Mouse (Mus musculus): ENCODE measurements around the gene Afap1l2. TPM values are rescaled to one million over a fixed set of nuclear protein-coding genes. Genes with fewer than 3 reads are reported as not detected.

The Afap1l2 gene
- polyA plus RNA-seq, 1 experiment from 2014 or later = 5.5 TPM

- no peak overlapping the region for H3K27ac ChIP-seq (replicated peaks; ENCODE audit: low read depth, low read length)
- 83% methylated on average over 9 of the region's 9 CpGs for WGBS
- H3K4me1 ChIP-seq (ENCODE audit: control insufficient read depth, insufficient read depth, low read length) = no peaks in the 10 kb centered on the region
- no peaks in the 10 kb centered on the region for H3K9me3 ChIP-seq (replicated peaks; ENCODE audit: control insufficient read depth, low read length)
- no peaks in the 10 kb centered on the region for H3K36me3 ChIP-seq (replicated peaks; ENCODE audit: control insufficient read depth, insufficient read depth, low read depth, low read length)
- no peak overlapping the region for H3K4me3 ChIP-seq (ENCODE audit: low read depth, low read length)
- ATAC-seq (replicated peaks; ENCODE audit: insufficient number of reproducible peaks, low FRiP score, low TSS enrichment, low read depth) (no peak), DNase-seq (ENCODE audit: low spot score) (no peak)
- H3K27me3 ChIP-seq (ENCODE audit: control insufficient read depth, insufficient read depth, low read length) = no peaks in the 10 kb centered on the region
- H3K4me2 ChIP-seq (ENCODE audit: low read depth, low read length) = no peak overlapping the region
- H3K9ac ChIP-seq (replicated peaks; ENCODE audit: low read length) = no peak overlapping the region
Measured at GRCm38 (mm10) chr19:56981760-56982159, 26.3 kb downstream of the Afap1l2 start.

DNA sequence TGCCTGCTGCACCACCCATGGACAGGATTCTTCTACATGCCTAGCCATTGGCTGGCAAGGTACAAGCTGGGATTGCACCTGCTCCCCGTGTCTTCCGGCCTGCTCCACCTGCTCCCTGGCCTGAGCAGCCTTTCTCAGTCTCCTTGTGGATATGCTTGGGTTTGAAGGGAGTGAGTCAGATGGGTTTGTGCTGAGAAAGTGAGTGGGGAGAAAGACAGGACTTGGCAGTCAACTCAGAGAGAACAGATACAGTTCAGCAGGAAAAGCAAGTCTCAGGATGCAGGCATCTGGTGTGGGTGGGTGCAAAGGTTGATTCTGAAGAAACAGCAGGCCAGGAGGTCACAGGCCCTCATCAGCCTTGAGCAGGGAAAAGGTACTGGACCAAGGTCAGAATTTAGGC is 27.2 kb downstream of the Afap1l2 start:
- Histone ChIP-seq H3K4me1 (ENCODE audit: control insufficient read depth, insufficient read depth, low read length) (no peaks in the 10 kb centered on the region), H3K36me3 (replicated peaks; ENCODE audit: control insufficient read depth, insufficient read depth, low read depth, low read length) (no peaks in the 10 kb centered on the region), H3K4me3 (ENCODE audit: low read depth, low read length) (no peak overlapping the region), H3K9me3 (replicated peaks; ENCODE audit: control insufficient read depth, low read length) (no peaks in the 10 kb centered on the region), H3K27ac (replicated peaks; ENCODE audit: low read depth, low read length) (no peak overlapping the region), H3K4me2 (ENCODE audit: low read depth, low read length) (no peak overlapping the region), H3K9ac (replicated peaks; ENCODE audit: low read length) (no peak overlapping the region), H3K27me3 (ENCODE audit: control insufficient read depth, insufficient read depth, low read length) (no peaks in the 10 kb centered on the region)
- ATAC-seq (replicated peaks; ENCODE audit: insufficient number of reproducible peaks, low FRiP score, low TSS enrichment, low read depth) (no peak), DNase-seq (ENCODE audit: low spot score) (no peak)
- 93% methylated on average over 2 of the region's 2 CpGs for WGBS

DNA sequence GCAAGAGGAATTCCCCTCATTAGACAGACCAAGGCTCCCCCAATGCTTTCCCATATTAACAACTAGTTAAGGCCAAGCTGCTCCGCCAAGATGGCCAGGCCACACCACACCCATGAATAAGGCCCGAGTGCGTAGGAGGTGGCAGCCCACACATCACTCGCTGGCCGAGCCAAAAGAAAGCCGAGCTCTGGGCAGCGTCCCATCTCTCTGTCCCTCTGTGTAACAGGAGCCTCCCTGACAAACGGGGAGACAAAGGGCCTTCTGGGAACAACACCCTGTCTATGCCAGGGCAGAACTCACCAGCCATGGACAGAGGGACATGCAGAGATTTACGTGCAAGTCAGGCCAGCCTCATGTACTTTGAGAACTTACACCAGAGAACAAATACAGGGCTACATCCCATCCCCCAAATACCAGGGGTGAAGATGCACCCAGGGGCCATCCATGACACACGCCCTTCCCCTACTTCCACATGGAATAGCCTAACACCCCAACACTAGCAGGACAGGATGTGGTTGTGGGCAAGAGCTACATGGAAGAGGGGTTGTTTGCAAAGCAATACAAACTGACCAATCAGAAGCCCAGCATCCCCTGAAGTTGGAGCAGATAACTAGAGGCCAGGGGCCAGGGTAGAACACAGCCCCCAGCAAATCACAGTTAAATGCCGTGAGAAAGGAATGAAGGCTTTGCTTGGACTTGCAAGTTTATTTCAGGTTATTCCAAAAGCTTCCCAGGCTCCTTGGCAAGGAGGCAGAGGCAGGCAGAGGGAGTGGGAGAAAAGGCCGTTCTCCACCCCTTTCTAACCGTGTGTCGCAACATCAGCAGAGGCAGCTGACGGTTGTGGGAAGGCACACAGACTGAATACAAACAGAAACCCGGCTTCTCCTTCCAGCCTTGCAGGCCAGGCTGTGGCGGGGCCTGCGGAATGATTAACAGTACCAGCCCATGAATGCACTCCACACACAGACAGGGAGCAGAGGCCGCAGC is 30.8 kb downstream of the Afap1l2 start:
- 71% methylated on average over 19 of the region's 19 CpGs for WGBS
- no peak overlapping the region for H3K4me2 ChIP-seq (ENCODE audit: low read depth, low read length)
- no peaks in the 10 kb centered on the region for H3K4me1 ChIP-seq (ENCODE audit: control insufficient read depth, insufficient read depth, low read length)
- no peaks in the 10 kb centered on the region for H3K9me3 ChIP-seq (replicated peaks; ENCODE audit: control insufficient read depth, low read length)
- H3K27ac ChIP-seq (replicated peaks; ENCODE audit: low read depth, low read length) = no peak overlapping the region
- no peak overlapping the region for H3K9ac ChIP-seq (replicated peaks; ENCODE audit: low read length)
- ATAC-seq (replicated peaks; ENCODE audit: insufficient number of reproducible peaks, low FRiP score, low TSS enrichment, low read depth) (no peak), DNase-seq (ENCODE audit: low spot score) (no peak)
- no peaks in the 10 kb centered on the region for H3K27me3 ChIP-seq (ENCODE audit: control insufficient read depth, insufficient read depth, low read length)
- H3K4me3 ChIP-seq (ENCODE audit: low read depth, low read length) = no peak overlapping the region
- H3K36me3 ChIP-seq (replicated peaks; ENCODE audit: control insufficient read depth, insufficient read depth, low read depth, low read length) = no peaks in the 10 kb centered on the region

GRCm38 (mm10) chr19:56976515-56976914 is 31.5 kb downstream of the Afap1l2 start:
- no peak for DNase-seq (ENCODE audit: low spot score)
- H3K36me3 ChIP-seq (replicated peaks; ENCODE audit: control insufficient read depth, insufficient read depth, low read depth, low read length) = no peaks in the 10 kb centered on the region
- no peaks in the 10 kb centered on the region for H3K27me3 ChIP-seq (ENCODE audit: control insufficient read depth, insufficient read depth, low read length)
- no peak overlapping the region for H3K4me2 ChIP-seq (ENCODE audit: low read depth, low read length)
- no peak overlapping the region for H3K27ac ChIP-seq (replicated peaks; ENCODE audit: low read depth, low read length)
- 86% methylated on average over 5 of the region's 5 CpGs for WGBS
- no peak for ATAC-seq (replicated peaks; ENCODE audit: insufficient number of reproducible peaks, low FRiP score, low TSS enrichment, low read depth)
- no peaks in the 10 kb centered on the region for H3K9me3 ChIP-seq (replicated peaks; ENCODE audit: control insufficient read depth, low read length)
- no peaks in the 10 kb centered on the region for H3K4me1 ChIP-seq (ENCODE audit: control insufficient read depth, insufficient read depth, low read length)
- H3K4me3 ChIP-seq (ENCODE audit: low read depth, low read length) = no peak overlapping the region
- no peak overlapping the region for H3K9ac ChIP-seq (replicated peaks; ENCODE audit: low read length)

GRCm38 (mm10) chr19:56975502-56975901 is 32.5 kb downstream of the Afap1l2 start:
- ATAC-seq (replicated peaks; ENCODE audit: insufficient number of reproducible peaks, low FRiP score, low TSS enrichment, low read depth) (no peak), DNase-seq (ENCODE audit: low spot score) (no peak)
- H3K4me2 ChIP-seq (ENCODE audit: low read depth, low read length) = no peak overlapping the region
- H3K4me1 ChIP-seq (ENCODE audit: control insufficient read depth, insufficient read depth, low read length) = no peaks in the 10 kb centered on the region
- no peaks in the 10 kb centered on the region for H3K9me3 ChIP-seq (replicated peaks; ENCODE audit: control insufficient read depth, low read length)
- no peaks in the 10 kb centered on the region for H3K27me3 ChIP-seq (ENCODE audit: control insufficient read depth, insufficient read depth, low read length)
- 83% methylated on average over 3 of the region's 3 CpGs for WGBS
- H3K4me3 ChIP-seq (ENCODE audit: low read depth, low read length) = no peak overlapping the region
- no peaks in the 10 kb centered on the region for H3K36me3 ChIP-seq (replicated peaks; ENCODE audit: control insufficient read depth, insufficient read depth, low read depth, low read length)
- H3K27ac ChIP-seq (replicated peaks; ENCODE audit: low read depth, low read length) = no peak overlapping the region
- no peak overlapping the region for H3K9ac ChIP-seq (replicated peaks; ENCODE audit: low read length)

- H3K36me3 ChIP-seq (replicated peaks; ENCODE audit: control insufficient read depth, insufficient read depth, low read depth, low read length) = no peaks in the 10 kb centered on the region
- H3K27ac ChIP-seq (replicated peaks; ENCODE audit: low read depth, low read length) = no peak overlapping the region
- no peaks in the 10 kb centered on the region for H3K9me3 ChIP-seq (replicated peaks; ENCODE audit: control insufficient read depth, low read length)
- H3K9ac ChIP-seq (replicated peaks; ENCODE audit: low read length) = no peak overlapping the region
- no peak for ATAC-seq (replicated peaks; ENCODE audit: insufficient number of reproducible peaks, low FRiP score, low TSS enrichment, low read depth)
- H3K27me3 ChIP-seq (ENCODE audit: control insufficient read depth, insufficient read depth, low read length) = no peaks in the 10 kb centered on the region
- H3K4me1 ChIP-seq (ENCODE audit: control insufficient read depth, insufficient read depth, low read length) = no peaks in the 10 kb centered on the region
- no peak for DNase-seq (ENCODE audit: low spot score)
- 73% methylated on average over 4 of the region's 4 CpGs for WGBS
- no peak overlapping the region for H3K4me2 ChIP-seq (ENCODE audit: low read depth, low read length)
- no peak overlapping the region for H3K4me3 ChIP-seq (ENCODE audit: low read depth, low read length)
Measured at GRCm38 (mm10) chr19:56974159-56974558, 33.9 kb downstream of the Afap1l2 start.

- H3K27me3 ChIP-seq (ENCODE audit: control insufficient read depth, insufficient read depth, low read length) = no peaks in the 10 kb centered on the region
- no peak overlapping the region for H3K9ac ChIP-seq (replicated peaks; ENCODE audit: low read length)
- ATAC-seq (replicated peaks; ENCODE audit: insufficient number of reproducible peaks, low FRiP score, low TSS enrichment, low read depth) = no peak
- no peaks in the 10 kb centered on the region for H3K4me1 ChIP-seq (ENCODE audit: control insufficient read depth, insufficient read depth, low read length)
- WGBS = 56% methylated on average over 2 of the region's 2 CpGs
- no peaks in the 10 kb centered on the region for H3K36me3 ChIP-seq (replicated peaks; ENCODE audit: control insufficient read depth, insufficient read depth, low read depth, low read length)
- H3K4me2 ChIP-seq (ENCODE audit: low read depth, low read length) = no peak overlapping the region
- no peak for DNase-seq (ENCODE audit: low spot score)
- H3K9me3 ChIP-seq (replicated peaks; ENCODE audit: control insufficient read depth, low read length) = no peaks in the 10 kb centered on the region
- H3K27ac ChIP-seq (replicated peaks; ENCODE audit: low read depth, low read length) = no peak overlapping the region
- no peak overlapping the region for H3K4me3 ChIP-seq (ENCODE audit: low read depth, low read length)
Measured at GRCm38 (mm10) chr19:56972768-56973167, 35.3 kb downstream of the Afap1l2 start.

GRCm38 (mm10) chr19:56971347-56971746 is 36.7 kb downstream of the Afap1l2 start:
- Histone ChIP-seq H3K27me3 (ENCODE audit: control insufficient read depth, insufficient read depth, low read length) (no peaks in the 10 kb centered on the region), H3K36me3 (replicated peaks; ENCODE audit: control insufficient read depth, insufficient read depth, low read depth, low read length) (no peaks in the 10 kb centered on the region), H3K9me3 (replicated peaks; ENCODE audit: control insufficient read depth, low read length) (no peaks in the 10 kb centered on the region), H3K4me2 (ENCODE audit: low read depth, low read length) (no peak overlapping the region), H3K4me1 (ENCODE audit: control insufficient read depth, insufficient read depth, low read length) (no peaks in the 10 kb centered on the region), H3K9ac (replicated peaks; ENCODE audit: low read length) (no peak overlapping the region), H3K27ac (replicated peaks; ENCODE audit: low read depth, low read length) (no peak overlapping the region), H3K4me3 (ENCODE audit: low read depth, low read length) (no peak overlapping the region)
- no peak for ATAC-seq (replicated peaks; ENCODE audit: insufficient number of reproducible peaks, low FRiP score, low TSS enrichment, low read depth)
- no peak for DNase-seq (ENCODE audit: low spot score)
- 75% methylated on average over 7 of the region's 7 CpGs for WGBS
